Mouse (Mus musculus) mature B cell (primary cell): ENCODE data around the gene Ugt1a9.
"Not testable (repeated sequence)": the region's sequence is repeated elsewhere in the genome, so short reads cannot be mapped to it uniquely, and the experiment has no call there.

Source experiments
- in situ Hi-C: fragments of 300-500 bp; cut with MboI; formaldehyde crosslinking; loops from 2 replicates; pipeline ENCODE4 v1.14.3; 2019

Ugt1a9 gene

GRCm38 (mm10) chr1:88070495-88070894 is at the start of gene Ugt1a9:
TSS of gene Ugt1a9 (plus strand) at chr1:88070800.
- in situ Hi-C loops, result no loop called here

DNA sequence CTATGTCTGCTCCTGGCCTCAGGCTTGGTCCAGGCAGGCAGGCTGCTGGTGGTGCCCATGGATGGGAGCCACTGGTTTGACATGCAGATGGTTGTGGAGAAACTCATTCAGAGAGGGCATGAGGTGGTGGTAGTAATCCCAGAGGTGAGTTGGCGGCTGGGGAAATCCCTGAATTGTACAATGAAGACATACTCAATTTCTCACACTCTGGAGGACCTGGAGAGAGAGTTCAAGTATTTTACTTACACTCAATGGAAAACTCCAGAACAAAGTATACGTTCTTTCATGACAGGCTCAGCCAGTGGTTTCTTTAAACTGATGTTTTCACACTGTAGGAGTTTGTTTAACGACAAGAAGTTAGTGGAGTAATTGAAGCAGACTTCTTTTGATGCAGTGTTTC is 45.4 kb upstream of the Ugt1a9 start:
- in situ Hi-C loops, result not testable (repeated sequence)

DNA sequence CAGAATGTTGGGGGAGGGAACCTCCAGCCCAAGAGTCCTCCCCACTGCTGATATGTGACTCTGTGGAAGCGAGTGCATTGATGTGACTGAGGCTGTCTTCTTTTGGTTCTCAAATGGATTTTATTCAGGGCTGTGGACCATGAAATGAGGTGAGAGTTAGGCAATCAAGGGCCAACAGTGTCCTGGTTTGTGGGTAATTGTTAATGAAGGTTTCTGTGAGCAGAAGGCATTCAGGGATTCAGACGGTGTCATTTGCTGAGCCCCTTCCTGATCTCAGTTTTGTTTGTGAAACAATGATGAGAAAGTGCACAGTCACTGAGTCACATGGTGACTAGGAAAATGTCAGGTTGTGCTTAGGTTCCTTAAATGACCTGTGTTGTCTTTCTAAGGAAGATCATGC is 27.6 kb upstream of the Ugt1a9 start:
- in situ Hi-C loops, result not testable (repeated sequence)

GRCm38 (mm10) chr1:88044832-88045437 is 25.7 kb upstream of the Ugt1a9 start:
- in situ Hi-C loops, result not testable (repeated sequence)

DNA sequence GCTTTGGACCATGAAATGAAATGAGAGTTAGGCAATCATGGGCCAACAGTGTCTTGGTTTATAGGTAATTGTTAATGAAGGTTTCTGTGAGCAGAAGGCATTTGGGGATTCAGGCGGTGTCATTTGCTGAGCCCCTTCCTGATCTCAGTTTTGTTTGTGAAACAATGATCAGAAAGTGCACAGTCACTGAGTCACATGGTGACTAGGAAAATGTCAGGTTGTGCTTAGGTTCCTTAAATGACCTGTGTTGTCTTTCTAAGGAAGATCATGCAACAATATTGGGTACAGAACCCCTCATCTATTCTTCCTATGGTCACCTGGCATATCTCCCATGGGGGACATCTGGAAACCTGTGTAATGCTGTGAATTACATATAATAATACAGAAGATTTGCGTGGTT is 23.2 kb upstream of the Ugt1a9 start:
- in situ Hi-C loops, result not testable (repeated sequence)

DNA sequence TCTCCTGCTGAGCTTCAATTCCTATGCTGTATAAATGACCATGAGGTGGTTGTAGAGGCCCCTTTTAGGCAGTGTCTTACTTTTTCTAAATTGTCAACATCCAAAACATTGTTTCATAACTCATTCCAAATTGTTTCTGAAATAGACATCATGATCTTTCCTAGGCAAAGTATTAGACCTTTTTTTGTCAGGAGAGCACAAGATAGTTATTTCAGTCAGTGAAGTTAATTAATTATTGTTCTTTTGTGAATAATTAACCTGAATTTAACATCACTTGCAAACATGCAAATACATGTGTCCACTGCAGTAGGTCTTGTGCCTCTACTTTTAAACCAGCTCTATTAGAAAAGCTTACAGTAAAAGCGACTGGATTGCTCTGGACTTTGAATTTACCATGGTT is 15.5 kb upstream of the Ugt1a9 start, which contains the start of gene Ugt1a10:
TSS of gene Ugt1a10 (plus strand) at position 301 of the 400 bp plus-strand sequence.
- in situ Hi-C loops, result no loop called here

DNA sequence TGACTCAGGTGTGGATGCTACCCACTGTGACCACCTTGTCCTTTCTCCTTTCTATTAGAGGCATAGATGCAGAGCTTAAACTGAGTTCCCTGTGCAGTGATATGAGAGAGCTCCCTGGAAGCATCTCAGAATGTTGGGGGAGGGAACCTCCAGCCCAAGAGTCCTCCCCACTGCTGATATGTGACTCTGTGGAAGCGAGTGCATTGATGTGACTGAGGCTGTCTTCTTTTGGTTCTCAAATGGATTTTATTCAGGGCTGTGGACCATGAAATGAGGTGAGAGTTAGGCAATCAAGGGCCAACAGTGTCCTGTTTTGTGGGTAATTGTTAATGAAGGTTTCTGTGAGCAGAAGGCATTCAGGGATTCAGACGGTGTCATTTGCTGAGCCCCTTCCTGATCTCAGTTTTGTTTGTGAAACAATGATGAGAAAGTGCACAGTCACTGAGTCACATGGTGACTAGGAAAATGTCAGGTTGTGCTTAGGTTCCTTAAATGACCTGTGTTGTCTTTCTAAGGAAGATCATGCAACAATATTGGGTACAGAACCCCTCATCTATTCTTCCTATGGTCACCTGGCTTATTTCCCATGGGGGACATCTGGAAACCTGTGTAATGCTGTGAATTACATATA is 4.0 kb upstream of the Ugt1a9 start:
- in situ Hi-C loops, result not testable (repeated sequence)

DNA sequence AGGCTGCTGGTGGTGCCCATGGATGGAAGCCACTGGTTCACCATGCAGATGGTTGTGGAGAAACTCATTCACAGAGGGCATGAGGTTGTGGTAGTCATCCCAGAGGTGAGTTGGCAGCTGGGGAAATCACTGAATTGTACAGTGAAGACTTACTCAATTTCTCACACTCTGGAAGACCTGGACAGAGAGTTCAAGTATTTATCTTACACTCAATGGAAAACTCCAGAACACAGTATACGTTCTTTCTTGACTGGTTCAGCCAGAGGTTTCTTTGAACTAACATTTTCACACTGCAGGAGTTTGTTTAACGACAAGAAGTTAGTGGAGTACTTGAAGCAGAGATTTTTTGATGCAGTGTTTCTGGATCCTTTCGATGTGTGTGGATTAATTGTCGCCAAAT is 302 bp downstream of the Ugt1a9 start:
- in situ Hi-C loops, result no loop called here

GRCm38 (mm10) chr1:88074471-88074870 is 3.9 kb downstream of the Ugt1a9 start:
- in situ Hi-C loops, result no loop called here

DNA sequence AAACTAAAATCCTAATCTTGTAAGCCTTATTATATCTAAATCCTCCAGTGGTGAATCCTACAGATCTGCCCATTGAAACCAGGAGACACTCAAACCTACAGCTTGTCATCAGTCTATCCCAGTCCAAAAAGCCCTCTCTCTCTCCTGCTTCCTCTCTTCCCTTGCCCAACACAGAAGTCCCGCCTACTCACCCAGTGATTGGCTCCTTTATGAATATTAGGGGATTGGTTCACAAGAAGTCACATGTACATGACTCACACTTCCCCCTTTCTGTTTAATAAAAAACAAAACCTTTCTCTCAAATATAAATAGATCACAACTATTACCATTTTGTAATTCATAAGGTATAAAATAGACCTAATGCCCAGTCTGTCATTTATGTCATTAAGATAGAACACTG is 6.5 kb downstream of the Ugt1a9 start:
- in situ Hi-C loops, result no loop called here

GRCm38 (mm10) chr1:88081670-88082069 is 11.1 kb downstream of the Ugt1a9 start:
- in situ Hi-C loops, result no loop called here

DNA sequence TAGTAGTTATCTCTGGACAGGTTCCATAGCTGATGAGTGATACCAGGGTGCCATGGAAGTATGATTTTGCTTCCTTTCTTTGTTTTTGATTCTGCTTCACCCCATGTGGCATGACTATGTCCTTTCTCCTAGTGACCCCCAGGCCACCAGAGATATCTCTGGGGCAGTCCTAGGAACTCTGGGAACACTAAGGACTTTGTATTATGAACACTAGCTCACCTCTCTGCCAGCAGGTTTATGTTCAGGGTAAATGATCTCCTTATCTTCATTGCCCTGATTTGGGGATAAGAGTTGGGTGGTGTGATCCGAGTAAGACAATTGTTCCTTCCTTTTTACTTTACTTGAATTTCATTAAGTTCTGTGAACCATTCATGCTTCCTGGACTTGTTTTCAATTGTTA is 15.5 kb downstream of the Ugt1a9 start:
- in situ Hi-C loops, result no loop called here

GRCm38 (mm10) chr1:88087513-88087912 is 16.9 kb downstream of the Ugt1a9 start, which contains the start of gene Ugt1a8:
TSS of gene Ugt1a8 (plus strand) at chr1:88087813.
- in situ Hi-C loops, result no loop called here

- in situ Hi-C loops, result no loop called here
These were observed 21.7 kb downstream of the Ugt1a9 start for GRCm38 (mm10) chr1:88092341-88092740.

DNA sequence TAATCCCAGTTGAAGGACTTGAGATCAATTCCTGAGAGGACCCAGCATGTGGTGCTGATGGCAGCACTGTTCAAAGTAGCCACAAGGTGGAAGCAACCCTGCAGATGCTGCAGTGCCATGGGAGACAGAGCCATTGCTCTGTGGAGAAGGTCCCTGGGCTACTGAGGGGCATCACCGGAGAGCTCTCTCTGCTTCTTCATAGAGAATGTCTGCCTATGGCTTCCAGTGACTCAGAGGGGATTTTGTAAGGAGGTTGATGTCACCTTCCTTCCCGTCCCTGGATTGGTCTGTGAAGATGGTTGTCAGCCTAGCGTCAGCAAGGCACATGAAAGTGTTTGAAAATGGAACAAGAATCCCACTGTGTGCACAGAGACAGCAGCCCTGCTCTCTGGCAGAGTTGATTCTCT is 23.7 kb downstream of the Ugt1a9 start:
- in situ Hi-C loops, result not testable (repeated sequence)

DNA sequence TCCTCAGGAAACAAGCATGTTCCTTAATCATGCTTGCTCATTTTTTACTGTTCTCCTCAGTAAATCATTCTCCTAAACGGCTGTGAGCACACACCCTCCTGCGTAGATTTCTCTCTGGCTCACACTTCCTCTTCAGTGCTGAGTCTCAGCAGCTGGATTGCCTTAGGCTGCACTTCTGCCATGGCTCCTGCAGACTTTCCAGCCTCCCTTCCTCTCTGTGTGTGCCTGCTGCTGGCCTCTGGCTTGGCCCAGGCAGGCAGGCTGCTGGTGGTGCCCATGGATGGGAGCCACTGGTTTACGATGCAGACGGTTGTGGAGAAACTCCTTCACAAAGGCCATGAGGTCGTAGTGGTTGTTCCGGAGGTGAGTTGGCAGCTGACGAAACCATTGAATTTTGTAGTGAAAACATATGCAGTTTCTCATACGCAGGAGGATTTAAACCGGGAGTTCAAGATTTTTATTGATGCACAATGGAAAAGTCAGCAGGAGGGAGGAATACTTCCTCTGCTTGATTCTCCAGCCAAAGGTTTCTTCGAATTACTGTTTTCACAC is 24.4 kb downstream of the Ugt1a9 start, which contains the start of gene Ugt1a7c:
TSS of gene Ugt1a7c (plus strand) at position 122 of the 552 bp plus-strand sequence.
- in situ Hi-C loops, result no loop called here

- in situ Hi-C loops, result not testable (repeated sequence)
These were observed 27.9 kb downstream of the Ugt1a9 start for GRCm38 (mm10) chr1:88098546-88098945.

DNA sequence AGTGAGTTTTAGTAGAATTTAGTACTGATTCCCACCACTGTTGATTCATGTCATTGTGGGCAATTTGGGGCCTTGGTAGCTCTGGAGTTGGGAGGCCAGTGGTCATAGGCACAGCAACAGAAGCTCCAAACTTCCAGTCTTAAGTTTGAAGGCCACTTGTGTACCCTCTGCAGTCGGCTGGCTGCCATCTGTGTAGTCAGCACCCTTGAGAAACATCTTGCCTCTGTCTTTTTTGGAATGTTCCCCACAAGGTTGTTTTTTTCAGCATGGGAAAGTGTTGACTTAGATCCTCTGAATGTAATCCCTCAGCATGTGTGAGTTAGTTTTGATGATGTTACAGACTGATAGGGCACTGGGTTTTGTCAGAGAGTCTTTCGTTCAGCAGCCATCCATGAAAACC is 29.1 kb downstream of the Ugt1a9 start:
- in situ Hi-C loops, result not testable (repeated sequence)

GRCm38 (mm10) chr1:88103019-88103418 is 32.4 kb downstream of the Ugt1a9 start, which contains the start of gene Ugt1a6b:
TSS of gene Ugt1a6b (plus strand) at chr1:88103252.
- in situ Hi-C loops, result not testable (repeated sequence)

DNA sequence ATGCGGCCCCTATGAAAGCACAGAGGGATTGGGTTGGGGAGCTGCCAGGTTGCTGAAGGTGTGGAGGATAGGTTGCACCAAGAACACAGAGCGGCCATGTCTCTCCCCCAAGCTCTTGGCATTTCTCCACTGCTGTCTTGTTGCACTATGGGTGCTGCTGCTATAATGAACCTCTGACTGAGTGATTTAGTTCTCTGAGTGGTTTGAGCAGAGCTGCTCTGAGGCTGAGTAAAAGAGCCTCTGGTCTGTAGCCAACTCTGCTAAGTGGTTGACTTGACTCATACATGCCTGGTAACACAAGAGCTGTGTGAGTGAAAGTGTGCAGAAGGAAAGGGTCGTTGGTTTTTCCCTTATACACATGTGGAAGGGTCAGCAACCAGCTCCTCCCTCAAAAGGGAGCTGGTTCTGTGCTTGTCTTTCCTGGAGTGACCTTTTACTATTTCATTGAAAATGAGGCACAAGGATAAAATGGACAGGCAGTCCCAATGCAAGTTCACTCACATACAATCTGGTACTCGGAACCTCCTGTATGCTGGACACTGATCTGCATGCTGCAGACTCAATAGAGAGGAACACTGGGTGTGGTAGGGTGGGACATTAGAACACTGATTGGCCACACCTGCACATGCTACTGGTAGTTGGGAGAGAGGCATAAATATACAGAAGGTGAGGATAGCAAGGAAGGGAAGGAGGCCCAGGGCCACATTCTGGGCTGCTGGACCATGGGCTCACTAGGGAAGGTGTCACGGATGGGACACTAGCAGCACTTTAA is 33.3 kb downstream of the Ugt1a9 start:
- in situ Hi-C loops, result not testable (repeated sequence)

GRCm38 (mm10) chr1:88104667-88105430 is 34.2 kb downstream of the Ugt1a9 start:
- in situ Hi-C loops, result no loop called here

GRCm38 (mm10) chr1:88105656-88106055 is 35.1 kb downstream of the Ugt1a9 start:
- in situ Hi-C loops, result no loop called here
